Mouse (Mus musculus): ENCODE measurements around the gene Aox3. TPM values are rescaled to one million over a fixed set of nuclear protein-coding genes. Genes with fewer than 3 reads are reported as not detected.

Aox3 gene
- polyA plus RNA-seq, 1 experiment: not detected

DNA sequence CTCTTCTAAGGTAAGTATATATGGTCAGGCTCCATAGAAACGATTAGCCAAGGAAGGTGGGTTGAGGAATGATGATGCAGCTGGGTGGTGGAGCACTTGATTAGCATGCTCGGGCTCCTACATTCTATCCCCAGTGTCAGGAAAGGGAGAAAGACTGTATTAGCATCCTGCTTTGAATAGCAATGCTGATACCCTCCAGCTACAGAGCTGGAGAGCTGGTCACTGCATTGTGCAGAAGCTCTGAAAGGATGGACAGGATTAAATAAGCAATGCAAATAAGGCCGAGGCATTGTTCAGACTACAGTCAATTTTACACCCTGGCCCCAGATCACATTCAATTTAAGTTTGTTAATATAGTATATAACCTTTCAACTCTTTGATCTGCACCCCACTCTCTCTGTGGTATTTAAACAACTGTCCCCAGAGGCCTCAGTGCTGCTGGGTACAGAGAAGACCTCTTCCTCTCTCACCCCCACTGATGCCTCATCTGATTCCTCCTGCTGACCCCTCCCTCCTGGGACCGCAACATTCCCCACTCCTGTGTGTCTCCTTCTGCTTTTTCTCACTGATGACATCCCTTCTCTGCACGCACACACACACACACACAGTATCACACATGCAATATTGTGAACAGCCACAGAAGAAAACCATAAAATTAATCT, 75.7 kb downstream of the Aox3 start:
- H3K27ac ChIP-seq (ENCODE audit: insufficient read depth, low read depth, low read length): no peak overlapping the region
- no peak for TF ChIP-seq POLR2A (IDR thresholded peaks at IDR 0.05; ENCODE audit: borderline replicate concordance, low read depth, low read length)
- no peak for TF ChIP-seq CTCF (IDR thresholded peaks at IDR 0.05; ENCODE audit: low read depth, low read length)
- H3K4me3 ChIP-seq (ENCODE audit: insufficient read depth, low read length): no peak overlapping the region
- no peaks in the 10 kb centered on the region for H3K4me1 ChIP-seq (ENCODE audit: control insufficient read depth, insufficient read depth, low read length)

DNA sequence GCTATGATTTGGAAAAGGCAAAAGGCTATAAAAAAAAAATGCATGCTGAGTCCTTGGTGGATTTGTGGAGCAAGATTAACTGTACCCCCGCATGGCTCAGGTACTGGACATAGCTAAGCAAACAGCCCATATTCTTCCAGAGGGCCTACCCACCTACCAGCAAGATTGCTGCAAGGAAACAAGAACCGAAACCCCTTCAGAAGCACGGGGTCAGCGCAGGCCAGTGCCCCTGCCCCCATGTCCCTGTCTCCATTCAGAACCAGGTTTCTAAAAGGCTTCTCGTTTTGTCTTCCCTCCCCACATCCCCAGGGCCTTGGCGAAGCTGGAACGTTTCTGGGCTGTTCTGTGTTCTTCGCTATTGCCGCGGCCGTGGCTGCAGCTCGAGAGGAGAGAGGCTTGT, 81.4 kb downstream of the Aox3 start:
- Histone ChIP-seq H3K27ac (ENCODE audit: insufficient read depth, low read depth, low read length) (no peak overlapping the region), H3K4me3 (ENCODE audit: insufficient read depth, low read length) (no peak overlapping the region), H3K4me1 (ENCODE audit: control insufficient read depth, insufficient read depth, low read length) (no peaks in the 10 kb centered on the region)
- TF ChIP-seq CTCF (IDR thresholded peaks at IDR 0.05; ENCODE audit: low read depth, low read length) (no peak), POLR2A (IDR thresholded peaks at IDR 0.05; ENCODE audit: borderline replicate concordance, low read depth, low read length) (no peak)

DNA sequence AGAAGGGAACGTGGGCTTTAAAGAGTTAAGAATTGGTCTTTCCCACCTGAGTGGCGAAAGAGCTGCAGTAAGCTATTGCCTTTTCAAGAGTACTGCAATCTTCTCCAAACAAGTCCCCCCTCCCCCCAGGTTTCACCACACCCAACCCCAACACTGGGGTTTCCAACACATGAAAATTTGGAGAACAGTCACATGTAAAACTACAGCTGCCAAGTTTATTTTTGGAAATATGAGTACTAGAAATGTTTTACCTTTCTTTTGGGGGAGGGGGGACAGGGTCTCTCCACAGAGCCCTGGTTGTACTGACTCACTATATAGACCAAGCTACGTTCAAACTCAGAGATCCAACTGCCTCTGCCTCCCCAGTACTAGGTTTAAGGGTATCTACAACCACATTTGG, 82.1 kb downstream of the Aox3 start:
- H3K4me1 ChIP-seq (ENCODE audit: control insufficient read depth, insufficient read depth, low read length): no peaks in the 10 kb centered on the region
- TF ChIP-seq CTCF (IDR thresholded peaks at IDR 0.05; ENCODE audit: low read depth, low read length): no peak
- TF ChIP-seq POLR2A (IDR thresholded peaks at IDR 0.05; ENCODE audit: borderline replicate concordance, low read depth, low read length): no peak
- H3K27ac ChIP-seq (ENCODE audit: insufficient read depth, low read depth, low read length): no peak overlapping the region
- H3K4me3 ChIP-seq (ENCODE audit: insufficient read depth, low read length): no peak overlapping the region

DNA sequence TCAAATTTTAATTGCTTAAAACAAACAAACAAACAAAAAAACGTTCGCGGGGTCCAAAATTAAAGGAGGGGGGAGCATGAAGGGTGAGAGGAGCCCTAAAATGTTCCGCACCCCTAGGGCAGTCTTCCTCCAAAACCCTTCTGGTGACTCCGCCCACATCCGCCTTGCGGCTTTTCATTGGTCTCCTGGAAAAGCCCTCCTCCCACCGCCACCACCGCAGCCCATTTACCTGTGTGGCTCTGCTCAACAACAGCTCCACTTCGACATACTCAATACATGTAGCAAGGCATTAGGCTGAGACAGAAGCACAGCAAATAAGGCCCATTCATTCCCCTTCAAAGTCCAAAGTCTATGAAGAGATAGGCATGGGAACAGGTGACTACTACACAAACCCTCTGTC, 82.6 kb downstream of the Aox3 start:
- TF ChIP-seq POLR2A (IDR thresholded peaks at IDR 0.05; ENCODE audit: borderline replicate concordance, low read depth, low read length) (no peak), CTCF (IDR thresholded peaks at IDR 0.05; ENCODE audit: low read depth, low read length) (no peak)
- Histone ChIP-seq H3K4me1 (ENCODE audit: control insufficient read depth, insufficient read depth, low read length) (no peaks in the 10 kb centered on the region), H3K4me3 (ENCODE audit: insufficient read depth, low read length) (no peak overlapping the region), H3K27ac (ENCODE audit: insufficient read depth, low read depth, low read length) (no peak overlapping the region)

DNA sequence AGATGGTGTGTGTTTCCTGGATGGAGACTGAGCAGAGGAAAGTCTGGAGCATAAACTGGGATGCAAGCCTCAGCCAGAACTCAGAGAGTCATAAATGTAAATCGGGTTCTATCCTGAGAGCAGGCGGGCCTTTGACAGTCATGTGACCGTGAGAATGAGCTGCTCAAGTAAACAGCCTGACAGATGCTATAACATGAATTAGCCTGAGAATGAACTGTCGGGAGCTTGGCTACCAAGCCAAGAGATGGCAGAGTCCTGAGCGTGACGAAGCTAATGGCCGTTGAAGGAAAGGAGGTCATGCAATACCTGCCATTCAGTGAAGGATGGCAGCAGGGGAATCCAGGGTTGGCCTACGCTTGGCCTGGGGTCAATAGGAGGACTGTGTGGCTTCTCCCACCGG, 84.1 kb downstream of the Aox3 start:
- H3K4me3 ChIP-seq (ENCODE audit: insufficient read depth, low read length): no peak overlapping the region
- no peaks in the 10 kb centered on the region for H3K4me1 ChIP-seq (ENCODE audit: control insufficient read depth, insufficient read depth, low read length)
- no peak for TF ChIP-seq POLR2A (IDR thresholded peaks at IDR 0.05; ENCODE audit: borderline replicate concordance, low read depth, low read length)
- TF ChIP-seq CTCF (IDR thresholded peaks at IDR 0.05; ENCODE audit: low read depth, low read length): no peak
- H3K27ac ChIP-seq (ENCODE audit: insufficient read depth, low read depth, low read length): no peak overlapping the region

DNA sequence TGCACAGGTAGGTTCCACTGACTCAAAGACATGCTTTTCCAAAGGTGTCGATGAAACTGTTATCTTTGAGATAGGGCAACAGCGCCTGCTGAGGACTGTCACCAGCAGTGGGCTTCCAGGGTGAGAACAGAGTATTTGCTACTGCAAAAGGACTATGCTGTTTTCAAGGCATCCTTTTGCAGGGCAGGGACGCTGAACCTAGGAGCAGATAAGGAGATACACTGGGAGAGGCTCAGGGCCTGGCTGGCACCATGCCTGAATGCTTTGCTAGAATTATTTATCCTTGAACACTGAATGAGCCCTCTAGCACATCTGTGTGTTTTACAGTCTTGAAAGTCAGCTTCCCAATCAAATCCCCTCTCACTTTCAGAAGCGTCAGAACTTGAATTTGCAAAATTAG, 85.5 kb downstream of the Aox3 start:
- Histone ChIP-seq H3K27ac (ENCODE audit: insufficient read depth, low read depth, low read length) (no peak overlapping the region), H3K4me1 (ENCODE audit: control insufficient read depth, insufficient read depth, low read length) (no peaks in the 10 kb centered on the region), H3K4me3 (ENCODE audit: insufficient read depth, low read length) (no peak overlapping the region)
- no peak for TF ChIP-seq CTCF (IDR thresholded peaks at IDR 0.05; ENCODE audit: low read depth, low read length)
- no peak for TF ChIP-seq POLR2A (IDR thresholded peaks at IDR 0.05; ENCODE audit: borderline replicate concordance, low read depth, low read length)

DNA sequence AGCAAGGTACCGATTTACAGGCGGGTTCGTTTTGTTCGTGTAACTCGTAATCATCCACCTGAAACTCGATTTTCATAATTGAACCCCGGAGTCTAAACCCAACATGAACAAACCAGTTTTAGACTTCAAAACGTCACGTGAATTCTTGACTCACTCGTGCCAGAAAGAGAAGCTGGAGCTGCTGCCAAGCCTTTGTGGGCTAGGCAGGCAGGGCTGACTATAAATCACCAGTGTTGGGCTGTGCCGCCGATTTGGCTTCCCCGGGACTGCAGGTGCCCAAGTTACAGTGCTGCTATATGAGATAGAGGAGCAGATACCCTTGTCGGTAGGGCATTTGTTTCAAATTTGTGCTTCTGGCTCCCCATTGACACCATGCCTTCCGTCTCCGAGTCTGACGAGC, 97.3 kb downstream of the Aox3 start, which contains the start of gene Aox4:
Aox4 (plus strand) TSS at position 195 of the 400 bp plus-strand sequence.
- no peak for TF ChIP-seq CTCF (IDR thresholded peaks at IDR 0.05; ENCODE audit: low read depth, low read length)
- no peak for TF ChIP-seq POLR2A (IDR thresholded peaks at IDR 0.05; ENCODE audit: borderline replicate concordance, low read depth, low read length)
- H3K27ac ChIP-seq (ENCODE audit: insufficient read depth, low read depth, low read length): no peak within 1 kb of the TSS
- 0 out of 2 replicates have a peak within 1 kb of the TSS, but pooled peaks have one; percentile 17 for H3K4me3 ChIP-seq (ENCODE audit: insufficient read depth, low read length)
- no peaks in the 10 kb centered on the region for H3K4me1 ChIP-seq (ENCODE audit: control insufficient read depth, insufficient read depth, low read length)

DNA sequence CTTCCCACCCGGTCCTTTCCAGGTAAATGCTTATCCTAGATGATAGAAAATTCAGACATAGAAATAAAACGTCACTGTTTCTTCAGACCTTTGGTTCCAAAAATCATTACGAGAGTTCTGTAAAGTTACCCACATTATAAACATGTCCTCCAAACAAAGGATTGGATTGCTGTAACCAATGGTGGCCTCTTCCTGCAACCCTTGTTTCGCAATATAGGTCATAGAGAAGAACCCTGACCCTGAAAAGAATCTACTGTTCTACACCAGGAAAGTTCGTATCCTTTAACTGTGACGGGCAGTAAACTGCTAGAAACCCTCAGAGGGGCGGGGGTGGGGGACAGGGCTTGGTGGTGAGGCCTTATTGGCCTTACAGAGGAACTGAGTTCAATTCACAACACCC, 99.9 kb downstream of the Aox3 start:
- H3K4me3 ChIP-seq (ENCODE audit: insufficient read depth, low read length): no peak overlapping the region
- TF ChIP-seq CTCF (IDR thresholded peaks at IDR 0.05; ENCODE audit: low read depth, low read length) (no peak), POLR2A (IDR thresholded peaks at IDR 0.05; ENCODE audit: borderline replicate concordance, low read depth, low read length) (no peak)

DNA sequence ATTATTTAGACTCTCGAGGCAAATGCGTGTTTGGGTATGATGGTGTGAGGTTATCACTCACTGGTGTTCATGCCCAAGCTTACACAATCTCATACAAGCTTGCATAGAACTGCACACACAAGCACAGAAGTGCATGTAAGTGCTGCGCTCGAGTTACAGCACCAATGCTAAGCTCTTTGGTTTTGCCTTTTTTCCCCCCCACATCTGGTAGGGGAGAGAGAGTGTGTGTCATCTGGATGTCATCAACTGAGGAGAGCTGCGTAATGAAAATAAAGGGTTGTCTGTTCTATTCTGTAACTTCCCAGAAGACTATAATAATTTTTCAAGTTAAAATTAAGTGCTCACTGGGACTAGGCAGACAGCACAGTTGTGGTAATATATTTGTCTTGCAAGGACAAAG, 100.9 kb downstream of the Aox3 start:
- Histone ChIP-seq H3K27ac (ENCODE audit: insufficient read depth, low read depth, low read length) (no peak overlapping the region), H3K4me1 (ENCODE audit: control insufficient read depth, insufficient read depth, low read length) (no peaks in the 10 kb centered on the region), H3K4me3 (ENCODE audit: insufficient read depth, low read length) (no peak overlapping the region)
- no peak for TF ChIP-seq POLR2A (IDR thresholded peaks at IDR 0.05; ENCODE audit: borderline replicate concordance, low read depth, low read length)
- TF ChIP-seq CTCF (IDR thresholded peaks at IDR 0.05; ENCODE audit: low read depth, low read length): no peak

More for the DNA sequence above, 99.9 kb downstream of the Aox3 start:
- no peaks in the 10 kb centered on the region for H3K4me1 ChIP-seq (ENCODE audit: control insufficient read depth, insufficient read depth, low read length)
- H3K27ac ChIP-seq (ENCODE audit: insufficient read depth, low read depth, low read length): no peak overlapping the region

DNA sequence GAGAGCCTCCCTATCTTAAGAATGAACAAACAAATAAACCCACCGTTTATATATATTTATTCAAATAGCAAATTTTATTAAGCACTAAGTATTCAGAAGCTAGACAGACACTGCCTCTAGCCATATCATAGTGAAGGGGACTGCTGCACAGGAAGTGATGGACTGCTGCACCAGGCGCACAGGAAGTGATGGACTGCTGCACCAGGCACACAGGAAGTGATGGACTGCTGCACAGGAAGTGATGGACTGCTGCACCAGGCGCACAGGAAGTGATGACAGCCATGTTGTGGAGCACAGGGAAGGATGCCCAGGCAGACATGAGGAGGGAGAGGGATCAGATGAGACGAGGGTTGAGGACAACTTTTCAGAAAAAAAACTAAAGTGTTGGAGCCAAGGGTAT, 102.4 kb downstream of the Aox3 start:
- Histone ChIP-seq H3K4me1 (ENCODE audit: control insufficient read depth, insufficient read depth, low read length) (peaks cover 2% of the 10 kb centered on the region; the same call in 1 of the 2 replicates), H3K27ac (ENCODE audit: insufficient read depth, low read depth, low read length) (no peak overlapping the region), H3K4me3 (ENCODE audit: insufficient read depth, low read length) (no peak overlapping the region)
- TF ChIP-seq POLR2A (IDR thresholded peaks at IDR 0.05; ENCODE audit: borderline replicate concordance, low read depth, low read length) (no peak), CTCF (IDR thresholded peaks at IDR 0.05; ENCODE audit: low read depth, low read length) (no peak)

All from bone marrow macrophage, adult 2 months (primary cell).